Mouse (Mus musculus) brain, adult 2 months (tissue): ENCODE measurements around the gene Snap23.

Source experiments
- DNase-seq: peaks from one replicate; pipeline ENCODE4 v3.0.0; 2011; ENCODE audit warnings: low read depth, low spot score

Snap23 gene

DNA sequence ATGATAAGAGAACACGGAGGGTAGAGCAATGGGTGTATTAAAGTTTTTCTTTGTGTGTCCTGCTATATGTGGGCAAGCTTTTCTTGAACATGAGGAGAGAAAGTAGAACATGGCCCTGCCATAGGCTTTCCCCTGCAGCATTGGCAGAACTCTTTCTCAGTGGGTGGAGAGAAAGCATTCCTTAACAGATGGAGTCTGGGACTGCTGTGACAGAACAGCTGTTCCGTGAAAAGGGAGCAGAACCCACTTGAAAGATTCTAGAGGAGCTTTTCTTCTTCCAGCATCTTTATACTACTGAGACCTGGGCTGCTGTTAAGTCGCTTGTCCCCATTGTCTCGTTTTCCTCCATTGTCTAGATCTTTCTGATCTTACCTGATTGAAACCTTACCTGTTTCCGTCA is 22.3 kb downstream of the Snap23 start:
- peak; percentile 91 for DNase-seq

DNA sequence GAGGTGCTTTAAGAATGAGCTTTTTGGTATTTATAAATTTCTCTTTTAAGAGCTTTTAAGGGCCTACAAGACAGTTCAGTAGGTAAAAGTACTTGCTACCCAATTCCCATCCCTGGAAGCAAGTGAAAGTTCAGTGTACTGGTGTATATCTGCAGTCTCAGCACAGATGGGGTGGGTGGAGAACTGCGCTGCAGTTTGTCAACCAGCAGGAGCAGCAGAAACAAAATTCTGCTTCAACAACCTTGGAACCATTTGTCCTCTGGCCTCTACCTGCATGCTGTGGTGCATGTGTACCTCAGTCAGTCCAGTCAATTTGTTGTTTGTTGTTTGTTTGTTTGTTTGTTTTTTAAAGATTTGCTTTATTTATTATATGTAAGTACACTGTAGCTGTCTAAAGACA is 24.8 kb downstream of the Snap23 start:
- DNase-seq: peak; percentile 46

DNA sequence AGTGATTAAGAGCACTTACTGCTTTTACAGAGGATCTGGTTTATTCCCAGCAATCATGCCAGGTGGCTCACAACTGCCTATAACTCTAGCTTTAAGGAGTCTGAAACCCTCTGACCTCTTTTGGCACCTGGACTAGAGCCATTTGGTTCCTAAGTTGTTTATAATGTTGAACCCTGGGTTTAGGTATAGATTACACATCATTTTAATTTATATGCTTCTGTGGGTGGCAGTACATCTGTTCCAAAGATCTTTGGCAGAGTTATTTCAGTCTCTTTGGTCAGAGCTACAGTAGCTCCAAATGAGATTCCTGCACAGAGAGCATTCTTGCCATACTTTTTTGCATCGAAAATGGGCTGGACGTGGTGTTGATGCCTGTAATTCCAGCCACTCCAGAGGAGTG is 30.3 kb downstream of the Snap23 start:
- DNase-seq: peak; percentile 61

DNA sequence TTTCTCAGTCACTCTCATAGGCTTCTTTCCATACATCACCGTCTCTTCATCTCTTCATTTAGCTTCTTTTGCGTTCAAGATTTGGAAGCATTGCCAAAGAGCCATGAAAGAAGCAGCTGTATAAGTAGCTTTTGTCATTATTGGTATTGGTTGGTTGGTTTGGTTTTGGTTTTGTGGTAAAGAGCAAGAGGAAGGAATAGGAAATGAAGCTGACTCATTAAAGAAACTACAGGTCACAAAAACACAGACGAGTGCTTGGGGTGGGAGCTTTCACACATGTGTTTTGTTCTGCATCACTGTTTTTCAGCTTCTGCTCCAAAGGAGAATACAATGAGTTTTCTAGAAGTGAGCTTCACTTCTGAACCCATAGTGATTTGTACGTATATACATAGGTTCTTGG is 32.0 kb downstream of the Snap23 start:
- no peak for DNase-seq

DNA sequence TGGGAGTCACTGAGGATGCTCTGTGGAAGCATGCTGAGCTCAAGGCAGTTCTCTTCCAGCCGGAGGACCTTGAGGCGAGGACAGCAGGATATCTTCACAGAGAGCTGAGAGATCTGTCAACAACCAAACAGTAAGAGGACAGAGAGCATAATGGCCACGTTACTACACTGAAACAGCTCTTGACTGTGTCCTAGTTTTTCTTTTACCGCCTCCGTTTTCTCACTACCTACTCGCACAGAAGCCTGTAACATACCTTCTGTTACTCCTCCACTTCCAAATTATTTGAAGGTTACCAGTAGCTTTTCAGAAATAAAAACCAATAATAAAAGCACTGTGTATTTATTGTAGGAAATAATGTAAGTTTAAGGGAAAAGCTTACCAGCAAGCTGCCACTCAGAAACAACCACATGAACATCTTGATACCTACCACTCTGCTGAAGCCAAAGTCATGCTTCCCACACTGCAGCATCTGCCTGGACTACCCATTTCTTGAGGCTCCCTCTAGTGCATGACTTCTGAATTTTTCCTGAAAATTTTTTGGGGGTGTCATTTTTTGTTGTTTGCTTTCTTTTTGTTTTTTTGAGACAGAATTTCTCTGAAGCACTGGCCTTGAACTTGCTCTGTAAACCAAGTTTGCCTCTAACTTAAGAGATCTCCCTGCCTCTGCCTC is 38.7 kb downstream of the Snap23 start:
- peak; percentile 74 for DNase-seq

DNA sequence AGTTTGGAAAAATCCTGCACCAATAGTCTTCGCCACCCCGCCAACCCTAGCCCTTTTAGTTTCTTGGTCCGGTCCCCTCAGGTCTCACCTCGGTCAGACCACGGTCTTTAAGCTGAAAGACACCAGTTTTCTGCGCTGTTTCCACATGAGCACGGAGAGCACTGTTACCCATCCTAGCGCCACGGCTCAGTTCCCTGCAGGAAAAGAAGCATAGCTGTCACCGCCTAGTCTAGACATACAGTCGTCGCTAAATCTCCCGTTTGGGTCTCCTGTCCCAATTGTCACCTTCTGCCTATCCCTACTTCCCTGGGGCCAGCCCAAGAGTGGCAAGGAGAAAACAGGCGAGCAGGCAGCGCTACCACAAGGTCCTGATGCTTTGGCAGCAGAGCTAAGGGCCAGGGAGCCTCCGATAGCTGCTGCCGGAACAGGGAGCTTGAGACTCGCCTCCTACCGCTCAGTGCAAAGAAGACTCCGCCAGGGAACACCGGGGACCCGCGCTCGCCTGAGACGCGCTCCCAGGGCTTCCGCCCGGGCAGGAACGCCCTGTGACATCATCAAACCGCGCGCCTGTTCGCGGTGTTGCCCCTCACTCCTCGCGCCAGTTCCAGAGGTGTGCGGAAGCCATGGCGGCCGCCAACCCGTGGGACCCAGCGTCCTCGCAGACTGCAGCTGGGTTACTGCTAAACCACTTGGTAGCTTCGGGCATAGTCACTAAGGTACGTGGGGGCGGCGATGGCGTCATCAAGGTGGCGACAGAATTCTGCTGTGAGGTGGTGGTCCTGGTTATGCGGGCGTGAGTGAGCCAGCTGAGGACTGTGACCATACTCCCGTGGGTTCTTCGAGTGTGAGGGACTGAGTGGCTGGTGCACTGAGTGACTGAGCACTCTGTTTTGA is 41.6 kb downstream of the Snap23 start, which contains the start of the genes Haus2 and Lrrc57:
TSS of gene Haus2 (plus strand) at position 554 of the 894 bp plus-strand sequence.
TSS of gene Lrrc57 (minus strand) at position 691 of the 894 bp plus-strand sequence.
- peak; percentile 95 for DNase-seq

DNA sequence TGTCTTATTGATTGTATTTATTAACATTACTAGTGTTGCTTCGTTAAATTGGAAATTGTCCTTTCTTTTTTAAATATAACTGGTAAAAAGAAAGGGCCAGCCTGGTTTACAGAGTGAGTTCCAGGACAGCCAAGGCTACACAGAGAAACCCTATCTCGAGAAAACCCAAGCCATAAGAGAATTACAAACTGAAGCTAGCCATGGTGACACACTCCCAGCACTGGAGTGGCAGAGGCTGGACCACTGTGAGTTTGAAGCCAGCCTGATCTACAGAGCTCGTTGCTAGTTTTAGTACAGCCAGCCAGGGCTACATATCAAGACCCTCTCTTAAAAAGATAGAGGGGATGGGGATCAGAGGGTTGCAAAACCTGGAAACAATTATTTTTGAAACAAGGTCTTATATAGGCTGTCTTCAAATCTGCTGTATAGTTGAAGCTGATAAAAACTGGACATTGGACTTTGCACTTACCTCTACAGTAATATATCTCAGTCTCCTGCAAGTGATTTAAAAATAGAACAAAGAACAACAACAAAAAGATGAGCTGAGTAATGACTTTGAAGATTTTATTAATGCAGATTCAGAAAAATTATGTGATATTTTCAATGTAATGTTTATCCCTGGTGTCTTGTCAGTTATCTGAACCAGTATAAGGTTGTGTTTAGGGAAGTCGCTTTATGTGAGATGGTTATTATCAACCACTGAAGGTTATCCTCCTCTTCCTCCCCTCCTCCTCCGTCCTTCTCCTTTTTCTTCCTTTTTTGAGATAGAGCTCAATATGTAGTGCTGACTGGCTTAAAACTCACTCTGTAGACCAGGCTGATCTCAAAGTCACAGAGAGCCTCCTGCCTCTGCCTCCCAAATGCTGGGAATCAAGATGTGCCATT is 49.0 kb downstream of the Snap23 start:
- no peak for DNase-seq

DNA sequence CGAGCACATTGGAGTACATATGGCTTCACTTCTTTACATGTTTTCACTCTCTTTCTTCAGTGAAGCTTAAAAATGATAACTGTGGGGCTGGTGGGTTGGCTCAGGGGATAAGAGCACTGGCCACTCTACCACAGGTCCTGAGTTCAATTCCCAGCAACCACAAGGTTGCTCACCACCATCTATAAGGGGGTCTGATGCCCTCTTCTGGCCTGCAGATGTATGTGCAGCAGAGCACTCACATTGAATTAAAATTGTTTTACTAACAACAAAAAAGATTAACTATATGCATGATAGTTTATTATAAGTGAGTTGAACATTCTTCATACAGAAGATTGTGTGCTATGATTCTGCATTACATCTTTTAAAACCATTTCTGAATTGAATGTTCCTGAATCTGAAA is 52.1 kb downstream of the Snap23 start:
- DNase-seq: no peak

DNA sequence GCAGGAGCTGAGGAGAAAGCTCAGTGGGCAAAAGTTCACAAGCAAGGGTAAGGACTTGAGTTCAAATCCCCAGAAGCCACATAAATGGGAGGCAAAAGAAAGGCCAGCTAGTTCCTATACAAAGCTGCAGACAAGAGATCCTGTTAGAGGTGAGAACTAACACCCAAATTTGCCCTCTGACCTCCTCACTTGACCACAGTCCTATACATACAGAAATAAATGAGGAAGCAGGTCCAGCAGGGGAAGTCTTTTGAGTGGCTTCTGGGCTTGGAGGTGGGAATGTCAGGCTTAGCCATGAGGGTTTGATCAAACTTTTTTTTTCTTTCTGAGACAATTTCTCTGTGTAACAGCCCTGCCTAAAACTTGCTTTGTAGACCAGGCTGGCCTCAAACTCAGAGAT is 55.4 kb downstream of the Snap23 start:
- DNase-seq: no peak

DNA sequence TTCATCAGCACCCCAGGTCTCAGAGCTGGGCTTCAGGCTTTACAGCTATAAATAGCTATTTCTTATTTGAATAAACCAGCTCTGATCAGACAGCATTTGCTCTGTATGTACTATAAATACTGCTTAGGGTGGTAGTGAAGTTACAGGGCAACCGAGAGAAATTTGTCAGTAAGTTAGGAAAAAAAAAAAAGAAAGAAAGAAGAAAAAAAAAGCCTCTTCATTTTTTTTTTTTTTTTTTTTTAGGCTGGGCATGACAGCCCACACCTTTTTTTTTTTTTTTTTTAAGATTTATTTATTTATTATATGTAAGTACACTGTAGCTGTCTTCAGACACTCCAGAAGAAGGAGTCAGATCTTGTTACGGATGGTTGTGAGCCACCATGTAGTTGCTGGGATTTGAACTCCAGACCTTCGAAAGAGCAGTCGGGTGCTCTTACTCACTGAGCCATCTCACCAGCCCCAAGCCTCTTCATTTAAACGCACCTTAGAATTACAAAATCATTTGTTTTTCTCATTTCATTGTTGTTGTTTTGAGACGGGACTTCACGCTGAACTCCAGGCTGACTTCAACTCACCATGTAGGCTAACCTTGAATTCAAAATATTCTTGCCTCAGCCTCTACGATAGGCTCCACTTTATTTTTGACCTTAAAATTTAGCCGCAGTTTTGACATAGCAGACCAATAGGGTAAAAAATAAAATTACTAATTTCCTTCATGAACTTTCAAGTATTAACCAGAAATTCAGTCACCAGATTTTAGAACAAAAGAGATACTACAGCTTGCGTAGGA is 60.8 kb downstream of the Snap23 start:
- no peak for DNase-seq

DNA sequence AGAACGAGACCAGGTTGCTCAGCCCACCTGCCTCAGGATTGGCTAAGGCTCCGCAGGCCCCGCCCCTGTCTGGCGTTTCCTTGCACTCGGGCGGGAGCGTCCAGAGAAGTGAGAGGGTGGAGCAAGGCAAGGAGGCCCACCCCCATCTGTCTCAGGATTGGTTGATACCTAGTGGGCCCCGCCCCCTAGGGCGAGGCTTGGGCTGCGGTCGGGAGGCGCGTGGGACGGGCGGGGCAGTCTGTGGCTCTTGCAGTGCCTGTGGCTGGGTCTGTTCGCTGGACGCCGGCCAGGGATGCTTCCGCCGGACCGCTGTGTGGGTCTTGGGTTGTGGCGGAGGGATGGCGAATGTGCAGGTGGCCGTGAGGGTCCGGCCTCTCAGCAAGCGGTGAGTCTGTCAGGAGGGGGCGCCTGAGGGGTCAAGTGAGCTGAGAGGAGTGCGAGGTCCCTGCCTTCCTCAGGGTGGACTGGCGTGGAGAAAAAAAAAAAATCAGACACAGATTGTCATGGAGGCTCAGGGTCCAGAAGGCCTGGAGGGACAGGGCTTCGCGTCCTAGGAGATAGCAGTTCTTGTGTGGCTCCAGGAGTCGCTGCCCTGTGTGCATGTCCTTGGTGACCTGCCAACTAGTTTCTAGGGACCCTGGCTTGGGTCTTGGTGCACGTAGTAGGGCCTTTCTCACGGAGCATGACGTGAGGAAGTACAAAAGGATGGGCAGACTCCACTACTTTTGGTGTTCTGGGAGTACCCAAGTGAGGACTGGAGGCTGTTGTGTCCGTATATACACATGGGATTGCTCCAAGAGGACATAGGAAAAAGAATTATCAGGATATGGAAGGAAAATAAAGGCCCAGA is 61.6 kb downstream of the Snap23 start, which contains the start of gene Stard9:
TSS of gene Stard9 (plus strand) at position 236 of the 850 bp plus-strand sequence.
- peak; percentile 99 for DNase-seq

DNA sequence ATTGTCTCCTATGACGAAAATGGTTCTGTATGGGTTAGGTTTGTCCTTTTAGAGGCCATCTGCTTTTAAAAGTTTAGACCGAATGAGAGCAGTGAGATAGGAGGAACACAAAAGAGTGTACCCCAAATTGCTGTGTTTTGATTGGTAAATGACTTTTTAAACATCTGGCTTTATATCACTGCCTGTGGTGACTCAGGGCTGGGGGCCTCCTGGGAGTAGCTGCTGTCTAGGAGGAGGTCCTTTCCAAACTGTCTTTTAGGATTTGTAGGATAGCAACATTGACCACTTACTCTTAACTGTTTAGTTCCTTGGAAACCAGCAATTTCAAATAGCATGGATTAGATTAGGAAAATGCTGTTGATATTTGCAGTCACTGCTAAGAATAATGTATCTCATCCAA is 62.8 kb downstream of the Snap23 start:
- no peak for DNase-seq

DNA sequence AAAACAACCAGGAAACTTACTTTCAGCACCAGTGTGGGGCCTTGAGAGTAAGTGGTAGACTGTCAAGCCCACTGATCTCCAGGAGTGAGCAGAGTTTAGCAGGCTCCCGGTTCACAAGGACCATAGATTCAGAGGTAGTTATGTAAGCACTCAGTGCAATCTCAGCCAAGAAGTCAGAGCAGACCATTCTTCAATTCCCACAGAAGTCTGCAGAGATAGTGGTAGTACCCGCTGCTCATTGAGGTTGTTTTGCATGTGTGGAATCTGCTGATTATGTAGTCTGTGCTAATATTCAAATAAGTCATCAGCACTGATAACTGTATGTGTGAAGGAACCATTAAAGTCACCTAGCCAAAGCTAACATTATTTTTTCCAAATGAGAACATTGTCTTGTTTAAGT is 63.2 kb downstream of the Snap23 start:
- peak; percentile 51 for DNase-seq

DNA sequence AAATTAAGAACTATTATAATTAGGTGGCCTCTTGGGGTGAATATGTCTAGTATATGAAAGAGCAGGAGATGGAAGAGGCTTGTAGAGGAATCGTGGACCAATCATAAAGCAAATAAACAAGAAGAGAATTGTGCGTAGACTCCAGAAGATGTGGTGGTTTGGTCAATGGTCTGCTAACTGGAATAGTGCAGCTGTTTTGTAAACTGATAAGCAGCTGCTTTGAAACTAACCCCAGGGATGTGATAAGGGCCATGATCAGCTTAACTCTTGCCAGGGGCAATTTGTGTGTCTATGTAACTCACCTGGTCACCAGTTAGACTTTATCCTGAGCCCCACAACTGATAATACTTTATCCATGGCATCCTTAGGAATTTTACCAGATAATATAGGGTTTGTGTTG is 64.0 kb downstream of the Snap23 start:
- no peak for DNase-seq

DNA sequence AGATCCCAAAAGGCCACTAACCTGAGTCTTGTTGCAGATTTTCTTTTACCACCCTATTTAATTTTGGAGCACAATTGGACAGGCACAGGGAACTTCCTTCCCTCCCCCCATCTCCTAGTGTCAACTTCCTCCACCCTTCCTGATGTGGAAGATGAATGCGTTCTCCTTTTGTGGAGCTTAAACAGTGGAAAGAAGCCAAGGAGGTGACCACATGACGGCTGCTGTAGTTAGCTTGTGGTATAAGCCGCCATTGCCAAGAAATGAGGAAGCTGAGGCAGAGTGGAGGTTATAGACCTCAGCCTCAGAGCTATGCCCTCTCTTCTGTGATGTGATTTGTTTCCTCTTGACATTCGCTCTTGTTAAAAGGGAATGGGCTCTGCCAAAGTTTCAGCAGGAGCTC is 64.5 kb downstream of the Snap23 start:
- DNase-seq: peak; percentile 58

DNA sequence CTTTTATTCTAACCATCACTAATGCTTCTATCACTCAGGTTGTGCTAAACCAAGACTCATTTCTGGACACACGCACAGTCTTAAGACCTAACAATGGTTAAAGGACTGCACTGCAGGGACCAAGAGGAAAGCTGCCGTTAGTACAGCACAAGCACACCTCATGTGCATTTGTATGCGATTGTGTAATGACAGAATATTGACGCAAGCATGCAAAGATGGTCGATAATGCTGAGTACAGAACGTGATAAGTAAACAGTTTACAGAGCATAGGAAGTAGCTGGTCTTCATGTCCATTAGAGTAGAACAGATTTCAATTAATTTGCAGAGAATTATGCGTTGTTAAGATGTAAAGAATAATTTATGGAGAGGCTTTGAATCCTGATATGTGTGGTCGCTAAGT is 73.4 kb downstream of the Snap23 start:
- DNase-seq: no peak

DNA sequence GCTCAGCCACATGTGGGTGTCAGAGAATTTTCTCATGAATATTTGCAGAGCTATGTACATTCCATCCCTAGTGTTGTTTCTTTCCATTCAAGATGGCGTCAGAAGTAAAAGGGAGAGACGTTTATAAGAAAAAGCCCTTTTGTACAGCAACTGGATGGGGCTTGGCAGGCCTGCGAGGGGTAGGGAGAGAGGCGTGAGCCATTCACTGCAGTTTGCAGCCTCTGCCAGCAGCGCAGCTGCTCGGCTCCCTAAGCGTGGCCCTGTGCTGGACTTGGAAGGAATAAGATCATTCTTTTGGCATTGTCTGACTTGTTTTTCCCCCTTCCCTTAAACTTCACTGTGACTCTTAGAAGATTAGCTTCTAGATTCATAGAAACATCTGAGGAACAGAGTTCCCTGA is 76.4 kb downstream of the Snap23 start:
- DNase-seq: peak; percentile 66

DNA sequence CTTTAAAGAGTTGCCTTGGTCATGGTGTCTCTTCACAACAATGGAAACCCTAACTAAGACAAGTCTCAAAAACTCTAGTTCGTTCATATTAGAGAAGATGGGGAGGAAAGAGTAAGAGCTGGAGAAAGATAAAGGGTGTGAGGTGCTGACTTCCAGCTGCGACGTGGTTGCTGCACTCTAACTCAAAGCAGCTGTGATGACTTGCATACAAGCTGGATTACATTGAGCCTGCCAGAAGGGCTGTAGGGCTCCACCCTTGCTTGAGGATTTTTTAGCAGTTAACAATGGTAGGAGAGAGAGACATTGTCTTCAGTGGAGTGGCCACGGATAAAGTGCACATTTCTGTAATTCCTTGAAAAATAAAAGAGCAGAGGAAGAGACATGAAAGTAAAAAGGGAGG is 79.3 kb downstream of the Snap23 start:
- DNase-seq: no peak
